Mouse (Mus musculus) C2C12 (cell line): ENCODE measurements at regions not wholly inside any gene's neighbourhood (a gene's known extent, or its start where the extent isn't known, plus 50 kb on each side); places are given as distances from the start of the nearest gene placed in this dataset.

ENCODE experiments used
- H3K27me3 ChIP-seq: one replicate; pipeline ENCODE4 v1.6.1; 2011; ENCODE audit not compliant: control insufficient read depth, insufficient read depth, insufficient read length
- H3K36me3 ChIP-seq: one replicate; pipeline ENCODE4 v1.6.1; 2011; ENCODE audit not compliant: control insufficient read depth, insufficient read depth
- H3K4me3 ChIP-seq: one replicate; pipeline ENCODE4 v1.5.1; 2011; ENCODE audit warnings: mild to moderate bottlenecking, control low read depth; ENCODE audit not compliant: poor library complexity, insufficient read depth, severe bottlenecking
- H3K79me2 ChIP-seq: one replicate; pipeline ENCODE4 v1.6.1; 2011; ENCODE audit not compliant: control insufficient read depth, insufficient read depth
- H3K79me3 ChIP-seq: one replicate; pipeline ENCODE4 v1.6.1; 2011; ENCODE audit warnings: low read depth, control low read depth
- H3ac ChIP-seq: one replicate; pipeline ENCODE3; 2011; ENCODE audit warnings: low read depth; ENCODE audit not compliant: control insufficient read depth, insufficient read length
- CEBPB ChIP-seq: IDR thresholded peaks from one replicate; pipeline ENCODE4 v1.6.1; 2011; ENCODE audit warnings: low read depth, mild to moderate bottlenecking, control low read depth, moderate library complexity
- CTCF ChIP-seq: IDR thresholded peaks from one replicate; pipeline ENCODE4 v1.5.1; 2011; ENCODE audit not compliant: control insufficient read depth, insufficient read depth, insufficient read length
- FOSL1 ChIP-seq: IDR thresholded peaks from one replicate; pipeline ENCODE4 v1.8.0; 2011; ENCODE audit warnings: mild to moderate bottlenecking, low read length; ENCODE audit not compliant: poor library complexity, insufficient read depth, severe bottlenecking
- MAX ChIP-seq: IDR thresholded peaks from one replicate; pipeline ENCODE4 v1.6.1; 2011; ENCODE audit warnings: mild to moderate bottlenecking, control low read depth
- MYOD1 ChIP-seq: IDR thresholded peaks from one replicate; pipeline ENCODE4 v1.6.1; 2011; ENCODE audit warnings: low read depth; ENCODE audit not compliant: control insufficient read depth, insufficient read length
- MYOG ChIP-seq: IDR thresholded peaks from one replicate; pipeline ENCODE4 v1.6.1; 2011; ENCODE audit not compliant: control insufficient read depth, insufficient read length; ENCODE audit errors: extremely low read depth
- USF1 ChIP-seq: IDR thresholded peaks from one replicate; pipeline ENCODE4 v1.6.1; 2011; ENCODE audit warnings: low read depth, mild to moderate bottlenecking, control low read depth, moderate library complexity

GRCm38 (mm10) chr17:67557351-67557870, 75.1 kb downstream of the Lrrc30 start:
- Histone ChIP-seq H3K79me3 (no peaks in the 10 kb centered on the region), H3ac (no peak overlapping the region), H3K4me3 (no peak overlapping the region), H3K36me3 (no peaks in the 10 kb centered on the region), H3K79me2 (no peaks in the 10 kb centered on the region), H3K27me3 (peaks cover 4% of the 10 kb centered on the region)
- TF ChIP-seq FOSL1, result no peak
- no peak for TF ChIP-seq CEBPB

- Histone ChIP-seq H3K36me3 (no peaks in the 10 kb centered on the region), H3K79me3 (no peaks in the 10 kb centered on the region), H3ac (no peak overlapping the region), H3K79me2 (no peaks in the 10 kb centered on the region), H3K4me3 (no peak overlapping the region), H3K27me3 (peaks cover 10% of the 10 kb centered on the region)
- TF ChIP-seq MYOD1 (no peak), USF1 (no peak)
These were observed 79.9 kb downstream of the Lrrc30 start for GRCm38 (mm10) chr17:67552581-67553139.

- no peak overlapping the region for H3K4me3 ChIP-seq
- H3K79me3 ChIP-seq, result no peaks in the 10 kb centered on the region
- TF ChIP-seq MYOD1 (no peak), USF1 (no peak), CEBPB (no peak), CTCF (no peak), MAX (no peak), FOSL1 (no peak), MYOG (no peak)
- peaks cover 10% of the 10 kb centered on the region for H3K27me3 ChIP-seq
- no peaks in the 10 kb centered on the region for H3K79me2 ChIP-seq
- no peaks in the 10 kb centered on the region for H3K36me3 ChIP-seq
- no peak overlapping the region for H3ac ChIP-seq
These were observed 83.4 kb downstream of the Lrrc30 start for GRCm38 (mm10) chr17:67548966-67549700.

- no peak overlapping the region for H3K4me3 ChIP-seq
- H3K36me3 ChIP-seq, result no peaks in the 10 kb centered on the region
- no peaks in the 10 kb centered on the region for H3K79me3 ChIP-seq
- peaks cover 23% of the 10 kb centered on the region for H3K27me3 ChIP-seq
- TF ChIP-seq MAX (no peak), MYOD1 (no peak)
- no peak overlapping the region for H3ac ChIP-seq
- H3K79me2 ChIP-seq, result no peaks in the 10 kb centered on the region
These were observed 88.1 kb downstream of the Lrrc30 start for GRCm38 (mm10) chr17:67544410-67544809.

- H3ac ChIP-seq, result no peak overlapping the region
- TF ChIP-seq CTCF (no peak), FOSL1 (no peak)
These were observed 100.2 kb downstream of the Lrrc30 start for GRCm38 (mm10) chr17:67532331-67532730.

GRCm38 (mm10) chr17:67520848-67521411, 111.6 kb downstream of the Lrrc30 start:
- H3K79me3 ChIP-seq, result no peaks in the 10 kb centered on the region
- no peak overlapping the region for H3K4me3 ChIP-seq
- peaks cover 8% of the 10 kb centered on the region for H3K27me3 ChIP-seq
- H3K36me3 ChIP-seq, result no peaks in the 10 kb centered on the region
- no peaks in the 10 kb centered on the region for H3K79me2 ChIP-seq
- no peak for TF ChIP-seq CTCF
- TF ChIP-seq MYOG, result no peak
- no peak for TF ChIP-seq MYOD1
- no peak for TF ChIP-seq USF1
- TF ChIP-seq FOSL1, result no peak
- no peak for TF ChIP-seq CEBPB
- TF ChIP-seq MAX, result no peak
- H3ac ChIP-seq, result no peak overlapping the region

More at GRCm38 (mm10) chr17:67532331-67532730, 100.2 kb downstream of the Lrrc30 start:
- Histone ChIP-seq H3K36me3 (no peaks in the 10 kb centered on the region), H3K4me3 (no peak overlapping the region), H3K27me3 (no peaks in the 10 kb centered on the region), H3K79me3 (no peaks in the 10 kb centered on the region), H3K79me2 (no peaks in the 10 kb centered on the region)
